ENCODE assay signal across 8 mouse cellular contexts in genomic region chr15:88732405-88733020, GRCm38 (mm10). TPM values are rescaled to one million over a fixed set of nuclear protein-coding genes. Genes with fewer than 3 reads are reported as not detected.
DNase-seq lines count a peak whose midpoint lies in the region; ATAC-seq and TF ChIP-seq lines count a peak whose summit lies in the region.

No protein-coding gene starts in this region.

- H3K4me2 ChIP-seq in limb, embryonic 14.5 days (replicated peaks; ENCODE audit: low read depth, low read length, severe bottlenecking), result peak overlapping the region; percentile 87

- peak overlapping the region; percentile 95 for H3K4me3 ChIP-seq in testis, adult 2 months (ENCODE audit: control insufficient read depth, low read depth, low read length)
- peak overlapping the region; percentile 94 for H3K4me3 ChIP-seq in erythroblast, embryonic 14.5 days (replicated peaks)
- H3K4me3 ChIP-seq in limb, embryonic 14.5 days (replicated peaks; ENCODE audit: low read length), result peak overlapping the region; percentile 97
- peak overlapping the region; percentile 57 for H3K4me3 ChIP-seq in olfactory bulb, adult 2 months (ENCODE audit: insufficient read depth, low read depth, low read length)

- no peaks in the 10 kb centered on the region for H3K27me3 ChIP-seq in testis, adult 2 months (ENCODE audit: control insufficient read depth, insufficient read depth, low read length)
- H3K27me3 ChIP-seq in erythroblast, embryonic 14.5 days (ENCODE audit: control insufficient read depth), result peaks cover 2% of the 10 kb centered on the region
- H3K27me3 ChIP-seq in limb, embryonic 14.5 days (ENCODE audit: control insufficient read depth, insufficient read depth, low read length), result no peaks in the 10 kb centered on the region

- H3K4me1 ChIP-seq in testis, adult 2 months (ENCODE audit: control insufficient read depth, insufficient read depth, low read length), result peaks cover 19% of the 10 kb centered on the region
- peaks cover 59% of the 10 kb centered on the region for H3K4me1 ChIP-seq in erythroblast, embryonic 14.5 days (ENCODE audit: control insufficient read depth)
- H3K4me1 ChIP-seq in limb, embryonic 14.5 days (ENCODE audit: control insufficient read depth, insufficient read depth, low read length), result peaks cover 19% of the 10 kb centered on the region
- peaks cover 28% of the 10 kb centered on the region for H3K4me1 ChIP-seq in olfactory bulb, adult 2 months (ENCODE audit: control insufficient read depth, insufficient read depth, low read length)

- TF ChIP-seq CTCF in testis, adult 2 months (IDR thresholded peaks at IDR 0.05; ENCODE audit: control insufficient read depth, insufficient read depth, insufficient replicate concordance, low read depth, low read length), result no peak
- TF ChIP-seq CTCF in olfactory bulb, adult 2 months (IDR thresholded peaks at IDR 0.05; ENCODE audit: insufficient read depth, low read depth, low read length), result no peak

- TF ChIP-seq POLR2A in testis, adult 2 months (IDR thresholded peaks at IDR 0.05; ENCODE audit: control insufficient read depth, low read depth, low read length), result no peak
- no peak for TF ChIP-seq POLR2A in limb, embryonic 14.5 days (IDR thresholded peaks at IDR 0.05; ENCODE audit: borderline replicate concordance, extremely low read depth, insufficient read depth, insufficient read length)
- no peak for TF ChIP-seq POLR2A in olfactory bulb, adult 2 months (IDR thresholded peaks at IDR 0.05; ENCODE audit: insufficient read depth, low read depth, low read length)

- no peak for ATAC-seq in limb, embryonic 14.5 days (ENCODE audit: low FRiP score, low read depth)

- H3K27ac ChIP-seq in testis, adult 2 months (ENCODE audit: control insufficient read depth, insufficient read depth, low read depth, low read length), result no peak overlapping the region
- no peak overlapping the region; the same call in 1 of the 2 replicates for H3K27ac ChIP-seq in limb, embryonic 14.5 days (replicated peaks; ENCODE audit: low read depth, low read length)
- H3K27ac ChIP-seq in olfactory bulb, adult 2 months (ENCODE audit: insufficient read depth, low read depth, low read length), result no peak overlapping the region

- no peak for DNase-seq in testis, postnatal 10 days (ENCODE audit: low spot score)
- no peak for DNase-seq in limb, embryonic 14.5 days (ENCODE audit: low spot score)
- no peak for DNase-seq in left cerebral cortex, postnatal 36 days (ENCODE audit: low spot score in 2 of 2)
- DNase-seq in urinary bladder, postnatal 25 days (ENCODE audit: low spot score), result no peak
- DNase-seq in cerebellum, adult 9-10 months, result no peak

- WGBS in limb, embryonic 14.5 days, result 21% methylated on average over 15 of the region's 15 CpGs
- 9% methylated on average over 15 of the region's 15 CpGs for WGBS in olfactory bulb, adult 2 months

- H3K9ac ChIP-seq in limb, embryonic 14.5 days (ENCODE audit: low read depth, low read length, severe bottlenecking), result peak overlapping the region; percentile 97

- intact Hi-C loops in left cerebral cortex, postnatal 36 days (cut with DNase I), result no loop called here

- H3K36me3 ChIP-seq in testis, adult 2 months (ENCODE audit: control insufficient read depth, insufficient read depth, low read length), result peaks cover 1% of the 10 kb centered on the region
- H3K36me3 ChIP-seq in erythroblast, embryonic 14.5 days (ENCODE audit: control insufficient read depth), result peaks cover 44% of the 10 kb centered on the region
- H3K36me3 ChIP-seq in limb, embryonic 14.5 days (ENCODE audit: control insufficient read depth, insufficient read depth, low read length), result peaks cover 29% of the 10 kb centered on the region

- H3K9me3 ChIP-seq in erythroblast, embryonic 14.5 days (ENCODE audit: control insufficient read depth, low read length), result no peaks in the 10 kb centered on the region
- H3K9me3 ChIP-seq in limb, embryonic 14.5 days (ENCODE audit: control insufficient read depth, low read length), result no peaks in the 10 kb centered on the region

RNA-seq across cellular contexts. Expression of gene Brd1, which starts 1.5 kb away (rescaled TPM):
- 13.6 and 14.4 TPM in 2 replicates for polyA plus RNA-seq in testis, adult 2 months (2012; rRNA removed)
- 1.9 and 2.1 TPM in 2 replicates for polyA plus RNA-seq in erythroblast, embryonic 14.5 days (2012)
- polyA plus RNA-seq in limb, embryonic 14.5 days (2012; rRNA removed), result 26.4 and 28.2 TPM in 2 replicates
- polyA plus RNA-seq in limb, embryonic 14.5 days (2014; fragmentation: Nextera tagmentation; extraction: Ambion mirVana), result 24.9 and 29.9 TPM in 2 replicates
- polyA plus RNA-seq in olfactory bulb, adult 2 months (2012; ENCODE audit: insufficient read depth, insufficient read length, low replicate concordance, missing spikeins), result 206 TPM in 1 of 2 replicates, not detected in the other
- 10 to 100 TPM; 50.7 to 55.8 TPM for total RNA-seq in left cerebral cortex, postnatal 36 days (2021)

RNA-seq across cellular contexts. Expression of gene Zbed4, which starts 18.9 kb away (rescaled TPM):
- 14.4 and 16.8 TPM in 2 replicates for polyA plus RNA-seq in testis, adult 2 months (2012; rRNA removed)
- 0.45 and 0.53 TPM in 2 replicates for polyA plus RNA-seq in erythroblast, embryonic 14.5 days (2012)
- 12.2 and 12.4 TPM in 2 replicates for polyA plus RNA-seq in limb, embryonic 14.5 days (2012; rRNA removed)
- 14.9 and 17.3 TPM in 2 replicates for polyA plus RNA-seq in limb, embryonic 14.5 days (2014; fragmentation: Nextera tagmentation; extraction: Ambion mirVana)
- not detected in 2 replicates for polyA plus RNA-seq in olfactory bulb, adult 2 months (2012; ENCODE audit: insufficient read depth, insufficient read length, low replicate concordance, missing spikeins)
- total RNA-seq in left cerebral cortex, postnatal 36 days (2021), result 10 to 100 TPM in 1 of 2 experiments, 1 to 10 TPM in 1; 9.8 to 11.4 TPM
